Mouse (Mus musculus) hindbrain, embryonic 13.5 days (tissue): ENCODE data around the gene Gramd4. TPM values are rescaled to one million over a fixed set of nuclear protein-coding genes. Genes with fewer than 3 reads are reported as not detected.

Experiments
- ATAC-seq: fragments of 200-750 bp; cut with Nextera tagmentation; 2 replicates; pipeline ENCODE4 v1.8.0; 2017; ENCODE audit warnings: moderate TSS enrichment; ENCODE audit not compliant: low FRiP score
- H3K27ac ChIP-seq: fragments of 300-500 bp; sonication (generic); 2 replicates; pipeline ENCODE4 v1.5.1; 2015; ENCODE audit warnings: inconsistent platforms, mild to moderate bottlenecking, moderate library complexity
- H3K27me3 ChIP-seq: fragments of 300-500 bp; sonication (generic); 2 replicates; pipeline ENCODE4 v1.6.1; 2015; ENCODE audit warnings: mild to moderate bottlenecking, inconsistent platforms
- H3K36me3 ChIP-seq: fragments of 300-500 bp; sonication (generic); 2 replicates; pipeline ENCODE4 v1.6.1; 2015; ENCODE audit warnings: mild to moderate bottlenecking, inconsistent platforms
- H3K4me1 ChIP-seq: fragments of 300-500 bp; sonication (generic); replicated peaks from 2 replicates; pipeline ENCODE4 v1.6.1; 2015; ENCODE audit warnings: inconsistent platforms
- H3K4me2 ChIP-seq: fragments of 300-500 bp; sonication (generic); 2 replicates; pipeline ENCODE4 v1.6.1; 2015; ENCODE audit warnings: inconsistent platforms, mild to moderate bottlenecking, moderate library complexity
- H3K4me3 ChIP-seq: fragments of 300-500 bp; sonication (generic); 2 replicates; pipeline ENCODE4 v1.5.1; 2015; ENCODE audit warnings: mild to moderate bottlenecking, inconsistent platforms
- H3K9ac ChIP-seq: fragments of 300-500 bp; sonication (generic); 2 replicates; pipeline ENCODE4 v1.6.1; 2015; ENCODE audit warnings: mild to moderate bottlenecking, inconsistent platforms
- H3K9me3 ChIP-seq: fragments of 300-500 bp; sonication (generic); 2 replicates; pipeline ENCODE4 v1.6.1; 2016; ENCODE audit warnings: inconsistent platforms
- whole genome bisulfite sequencing: fragments of 180-500 bp; shearing (Covaris S2); methylation state at CpG from one replicate; pipeline ENCODE4 v1.1.7; 2015; 5-methylcytosine and 5-hydroxymethylcytosine counted together
- polyA plus RNA-seq: library from polyadenylated mRNA; unstranded; fragments of >200 nt; fragmentation: Nextera tagmentation; extraction: Ambion mirVana; gene quantifications from 2 replicates; pipeline ENCODE4 v1.2.1, GENCODE M21; 2015

Gene Gramd4
- polyA plus RNA-seq, 1 experiment from 2014 or later: 36.4 TPM

GRCm38 (mm10) chr15:86186686-86187085 lies 129.2 kb downstream of the Gramd4 start:
- peak overlapping the region; percentile 95; the same call in 1 of the 2 replicates for H3K27ac ChIP-seq
- WGBS: 45% methylated on average over 3 of the region's 3 CpGs
- peaks cover 59% of the 10 kb centered on the region for H3K4me1 ChIP-seq
- H3K9ac ChIP-seq: peak overlapping the region; percentile 99
- no peaks in the 10 kb centered on the region for H3K9me3 ChIP-seq
- no peaks in the 10 kb centered on the region for H3K27me3 ChIP-seq
- ATAC-seq: no peak
- H3K36me3 ChIP-seq: no peaks in the 10 kb centered on the region
- H3K4me2 ChIP-seq: peak overlapping the region; percentile 84
- H3K4me3 ChIP-seq: peak overlapping the region; percentile 86; the same call in 1 of the 2 replicates

Other genes with a start within 250 kb of the Gramd4 start
- gene Cdpf1, start 246.0 kb upstream of the Gramd4 start, polyA plus RNA-seq: 17.1 and 20.5 TPM in 2 replicates
- gene Pkdrej, start 236.0 kb upstream of the Gramd4 start, polyA plus RNA-seq: 0.04 TPM in 1 of 2 replicates, not detected in the other
- gene Ttc38, start 225.4 kb upstream of the Gramd4 start, polyA plus RNA-seq: 3.4 and 3.9 TPM in 2 replicates
- gene Gtse1, start 197.9 kb upstream of the Gramd4 start, polyA plus RNA-seq: 8.9 and 9.1 TPM in 2 replicates
- 40.8 and 47.9 TPM in 2 replicates for gene Trmu, start 178.4 kb upstream of the Gramd4 start, polyA plus RNA-seq
- 1.6 and 1.8 TPM in 2 replicates for gene Celsr1, start 23.9 kb upstream of the Gramd4 start, polyA plus RNA-seq
- gene Cerk, start 128.4 kb downstream of the Gramd4 start, polyA plus RNA-seq: 24.3 and 24.5 TPM in 2 replicates
- gene Tbc1d22a, start 156.8 kb downstream of the Gramd4 start, polyA plus RNA-seq: 12.1 and 13.5 TPM in 2 replicates